ENCODE assay signal across 18 mouse cellular contexts in genomic region chr5:122533884-122534283, GRCm38 (mm10).
"Had no signal": no experiment of that assay in that cellular context is flagged by ENCODE, and none has a peak within 500 bp of the region (broad histone marks: within the 10 kb centered on the region; RNA-seq: fewer than 3 reads in every experiment).

No protein-coding gene starts in this region.

- H3K27me3 ChIP-seq: lung, embryonic 15.5 days; midbrain, embryonic 13.5 days; midbrain, embryonic 15.5 days; neural tube, embryonic 12.5 days; stomach, embryonic 15.5 days had no signal

- H3K9ac ChIP-seq: liver, postnatal 0 days; lung, embryonic 15.5 days; midbrain, embryonic 13.5 days; midbrain, embryonic 15.5 days; neural tube, embryonic 12.5 days; stomach, embryonic 15.5 days had no signal

- H3K4me2 ChIP-seq: lung, embryonic 15.5 days; midbrain, embryonic 11.5 days; midbrain, embryonic 13.5 days; midbrain, embryonic 15.5 days; neural tube, embryonic 12.5 days; stomach, embryonic 15.5 days had no signal

- H3K36me3 ChIP-seq: lung, embryonic 15.5 days; midbrain, embryonic 15.5 days; neural tube, embryonic 12.5 days; stomach, embryonic 15.5 days had no signal

- DNase-seq: liver, postnatal 0 days; lung, adult 2 months; lung, postnatal 14 days; lung, postnatal 36 days; right cerebral cortex, postnatal 14 days; thymus, adult 2 months; thymus, postnatal 25 days; thymus, postnatal 4 days had no signal

- H3K4me1 ChIP-seq: midbrain, embryonic 13.5 days; midbrain, embryonic 15.5 days had no signal

- H3K27ac ChIP-seq: lung, embryonic 15.5 days; macrophage; midbrain, embryonic 13.5 days; midbrain, embryonic 15.5 days; neural tube, embryonic 12.5 days; stomach, embryonic 15.5 days; stomach, postnatal 0 days had no signal

- H3K4me3 ChIP-seq: lung, embryonic 15.5 days; megakaryocyte, embryonic 14.5 days; midbrain, embryonic 13.5 days; midbrain, embryonic 15.5 days; neural tube, embryonic 12.5 days; stomach, embryonic 15.5 days had no signal

- H3K9me3 ChIP-seq: lung, embryonic 15.5 days; midbrain, embryonic 13.5 days; midbrain, embryonic 15.5 days; neural tube, embryonic 12.5 days; stomach, embryonic 15.5 days had no signal

- ATAC-seq: liver, postnatal 0 days; lung, postnatal 0 days; midbrain, embryonic 13.5 days; midbrain, embryonic 15.5 days had no signal
